Mouse (Mus musculus): ENCODE measurements around the gene Cdk14.

Cdk14 gene

GRCm38 (mm10) chr5:5419992-5420455 is at the start of gene Cdk14:
TSS of gene Cdk14 (minus strand) at chr5:5420312.
- peak; percentile 77 to 81 for DNase-seq

GRCm38 (mm10) chr5:5465256-5465655 is 45.1 kb upstream of the Cdk14 start:
- DNase-seq: no peak

- no peak for DNase-seq
These were observed 11.8 kb upstream of the Cdk14 start for GRCm38 (mm10) chr5:5431746-5432438.

GRCm38 (mm10) chr5:5423723-5424171 is 3.6 kb upstream of the Cdk14 start:
- DNase-seq: no peak

- no peak for DNase-seq
These were observed 3.0 kb upstream of the Cdk14 start for GRCm38 (mm10) chr5:5423081-5423480.

GRCm38 (mm10) chr5:5421439-5421838 is 1.3 kb upstream of the Cdk14 start:
- no peak for DNase-seq

DNA sequence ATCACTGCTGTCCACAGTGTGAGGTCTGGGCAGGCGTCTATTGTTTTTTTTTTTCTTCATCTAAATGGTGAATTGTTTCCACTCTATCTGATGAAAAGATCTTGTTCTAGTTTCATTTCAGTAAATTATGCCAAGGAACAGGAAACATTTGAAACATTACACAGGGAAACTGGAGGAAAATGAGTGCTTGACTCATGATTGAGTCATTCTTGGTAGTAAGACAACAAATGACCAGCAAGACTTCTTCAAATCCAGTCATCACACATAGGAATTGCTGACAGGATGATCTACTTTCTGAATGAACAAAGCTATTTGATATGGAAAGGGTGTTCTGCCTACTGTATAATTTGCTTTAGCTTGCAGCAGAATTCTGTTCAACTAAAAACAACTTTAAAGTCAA is 859 bp downstream of the Cdk14 start:
- no peak for DNase-seq

DNA sequence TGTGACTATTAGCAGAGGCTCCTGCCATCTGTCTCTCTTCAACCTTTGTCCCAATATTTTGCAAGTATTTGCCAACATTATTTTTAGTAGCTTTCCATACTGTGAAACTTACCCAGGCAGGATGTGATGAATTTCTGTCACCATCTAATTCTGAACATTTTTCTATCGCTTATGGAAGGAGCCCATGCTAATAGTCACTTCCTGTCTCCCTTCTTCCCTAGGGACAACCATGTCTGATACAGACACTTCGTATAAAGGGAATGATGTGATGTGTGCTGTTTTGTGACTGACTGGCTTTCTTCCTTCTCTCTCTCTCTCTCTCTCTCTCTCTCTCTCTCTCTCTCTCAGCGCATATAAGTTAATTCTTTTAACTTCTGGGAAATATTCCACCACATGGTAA is 5.3 kb downstream of the Cdk14 start:
- no peak for DNase-seq

DNA sequence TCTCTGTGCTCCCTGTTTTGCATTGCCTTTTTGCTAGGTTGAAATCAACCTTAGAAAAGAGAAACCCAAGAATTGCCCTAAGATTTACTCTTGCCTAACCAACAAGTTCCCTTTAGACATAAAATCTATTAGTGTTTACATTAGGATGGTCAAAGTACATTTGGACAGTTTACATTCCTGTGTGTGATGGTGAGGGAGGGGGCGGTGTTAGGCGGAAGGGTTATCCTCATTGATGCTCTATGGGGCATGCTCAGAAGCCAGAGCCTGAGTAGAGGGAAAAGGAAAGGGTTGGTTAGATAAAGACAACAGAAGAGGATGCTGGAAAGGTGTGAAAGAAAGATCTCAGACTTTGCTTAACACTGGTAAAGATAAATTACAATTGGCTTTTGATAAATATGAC is 8.2 kb downstream of the Cdk14 start:
- DNase-seq: no peak

- no peak for DNase-seq
These were observed 18.1 kb downstream of the Cdk14 start for GRCm38 (mm10) chr5:5401986-5402385.

DNA sequence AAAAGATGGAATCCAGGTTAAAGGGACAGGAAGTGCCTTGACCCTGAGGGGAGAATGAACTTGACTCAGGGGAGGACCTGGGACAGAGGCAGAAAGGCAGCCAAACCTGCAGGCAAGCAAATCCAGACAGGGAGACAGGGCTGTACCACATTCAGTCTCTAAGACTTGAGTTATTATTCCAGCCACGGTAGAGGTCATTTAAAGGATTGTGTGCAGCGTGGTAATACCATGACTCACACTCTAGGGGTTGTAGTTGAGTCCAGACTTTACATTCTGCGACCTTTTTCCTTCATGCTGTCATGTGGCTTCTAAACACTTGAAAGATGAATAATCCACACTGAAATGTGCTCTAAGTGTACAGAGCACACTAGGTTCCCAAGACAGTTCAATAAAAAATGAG is 27.3 kb downstream of the Cdk14 start:
- DNase-seq: no peak

GRCm38 (mm10) chr5:5380731-5381718 is 39.1 kb downstream of the Cdk14 start:
- peak in 1 of 2 experiments; percentile 35 for DNase-seq

DNA sequence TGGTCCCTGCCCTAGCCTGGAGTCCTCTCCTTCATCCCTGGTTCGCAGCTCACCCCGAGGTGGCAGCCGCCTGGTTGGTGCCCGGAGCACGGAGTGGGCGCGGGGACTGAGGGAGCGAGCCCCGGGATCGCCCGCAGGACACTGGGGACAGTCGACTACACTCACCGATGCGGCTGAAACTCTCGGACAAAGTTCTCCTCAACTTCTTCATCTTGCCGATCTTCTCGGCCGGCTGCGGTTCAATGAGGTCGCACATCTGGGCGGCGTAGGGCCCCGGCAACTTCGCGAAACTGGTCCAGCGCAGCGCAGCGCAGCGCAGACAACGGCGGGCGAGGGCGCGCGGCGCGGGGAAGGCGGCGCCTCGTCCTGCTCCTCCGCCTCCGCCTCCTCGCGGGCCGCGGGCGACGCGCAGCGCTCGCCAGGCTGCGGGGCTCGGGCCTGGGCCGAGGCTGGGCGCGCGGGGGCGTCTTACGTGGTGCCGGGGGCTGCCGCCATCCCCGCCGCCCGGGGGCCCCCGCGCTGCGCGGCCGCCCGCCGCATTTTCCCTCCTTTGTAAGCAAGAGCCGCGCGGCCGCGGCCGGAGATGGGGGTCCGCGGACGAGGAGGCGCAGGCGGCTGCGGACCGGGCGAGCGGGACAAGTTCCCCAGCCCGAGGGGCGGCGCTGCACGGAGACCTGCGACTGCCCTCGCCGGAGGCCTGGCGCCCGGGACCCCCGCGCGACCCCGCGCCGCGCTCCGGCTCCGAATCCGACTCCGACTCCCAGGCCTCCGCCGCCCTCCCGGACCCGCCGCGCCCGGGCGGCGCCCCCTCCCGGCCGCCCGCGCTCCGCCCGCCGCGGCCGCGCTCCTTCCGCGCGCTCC is 40.0 kb downstream of the Cdk14 start:
- DNase-seq: peak; percentile 27 to 47

GRCm38 (mm10) chr5:5379501-5379869 is 40.6 kb downstream of the Cdk14 start:
- no peak for DNase-seq

DNA sequence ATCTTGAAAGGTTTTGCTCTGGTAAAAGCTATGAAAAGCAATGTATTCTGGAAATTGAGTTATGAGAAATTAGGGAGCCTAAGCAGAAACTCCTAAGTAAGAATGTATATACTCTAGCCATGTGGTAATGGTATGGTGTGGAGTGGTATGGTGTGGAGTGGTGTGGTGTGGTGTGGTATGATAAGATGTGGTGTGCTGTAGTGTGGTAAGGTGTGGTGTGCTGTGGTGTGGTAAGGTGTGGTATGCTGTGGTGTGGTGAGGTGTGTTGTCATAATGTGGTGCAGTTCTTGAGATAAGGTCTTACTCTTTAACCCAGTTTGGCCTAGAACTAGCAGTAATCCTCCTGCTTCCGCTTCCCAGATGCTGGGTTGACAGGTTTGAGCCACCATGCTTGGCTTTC is 45.7 kb downstream of the Cdk14 start:
- no peak for DNase-seq

- DNase-seq: no peak
These were observed 46.6 kb downstream of the Cdk14 start for GRCm38 (mm10) chr5:5373541-5373940.

DNA sequence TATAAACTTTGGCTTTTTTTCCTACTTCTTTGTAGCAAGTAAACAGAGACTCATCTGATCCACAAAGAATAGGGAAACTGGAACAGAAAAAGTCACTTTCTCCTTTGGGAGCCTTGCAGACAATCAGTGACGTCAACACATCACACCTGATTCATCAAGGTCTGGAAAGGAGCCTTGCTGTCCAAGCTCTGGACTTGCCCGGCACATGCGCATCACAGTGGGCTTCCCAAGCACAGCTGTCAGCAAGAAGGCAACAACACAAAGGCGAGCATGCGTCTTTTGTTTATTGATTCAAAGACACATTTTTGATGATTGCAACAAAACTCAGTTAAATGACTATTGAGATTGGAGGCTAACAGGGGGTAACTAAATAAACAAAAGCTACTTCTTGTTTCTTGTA is 47.2 kb downstream of the Cdk14 start:
- no peak for DNase-seq

DNA sequence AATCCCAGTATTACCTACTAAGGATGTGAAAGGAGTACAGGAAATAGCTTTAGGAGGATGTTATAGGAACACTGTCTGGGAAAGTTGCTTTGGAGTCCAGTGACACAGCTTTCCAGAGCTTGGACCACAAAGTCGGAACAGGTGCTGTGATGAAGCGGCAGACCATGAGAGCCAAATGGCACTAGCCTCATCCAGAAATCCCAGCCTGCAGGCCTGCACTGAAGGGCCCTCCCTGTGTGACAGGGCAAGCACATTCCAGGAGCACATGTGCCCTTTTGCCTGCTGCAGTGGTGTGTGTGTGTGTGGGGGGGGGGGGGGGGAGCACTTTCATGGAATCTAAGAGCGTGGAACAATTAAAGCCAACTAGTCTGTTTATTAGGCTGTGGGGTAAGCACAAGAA is 47.8 kb downstream of the Cdk14 start:
- no peak for DNase-seq

GRCm38 (mm10) chr5:5370322-5371082 is 49.6 kb downstream of the Cdk14 start:
- DNase-seq: no peak

GRCm38 (mm10) chr5:5368389-5369164 is 51.5 kb downstream of the Cdk14 start:
- DNase-seq: no peak

GRCm38 (mm10) chr5:5367550-5367949 is 52.6 kb downstream of the Cdk14 start:
- DNase-seq: no peak
